Mouse (Mus musculus): Measurements from ENCODE around the gene Capns2. TPM values are rescaled to one million over a fixed set of nuclear protein-coding genes. Genes with fewer than 3 reads are reported as not detected.

The Capns2 gene
- total RNA-seq (2014; fragmentation: Nextera tagmentation) = not detected in 2 replicates
- not detected in 2 replicates for total RNA-seq (2017)
- polyA plus RNA-seq (2012) = not detected in 2 replicates

DNA sequence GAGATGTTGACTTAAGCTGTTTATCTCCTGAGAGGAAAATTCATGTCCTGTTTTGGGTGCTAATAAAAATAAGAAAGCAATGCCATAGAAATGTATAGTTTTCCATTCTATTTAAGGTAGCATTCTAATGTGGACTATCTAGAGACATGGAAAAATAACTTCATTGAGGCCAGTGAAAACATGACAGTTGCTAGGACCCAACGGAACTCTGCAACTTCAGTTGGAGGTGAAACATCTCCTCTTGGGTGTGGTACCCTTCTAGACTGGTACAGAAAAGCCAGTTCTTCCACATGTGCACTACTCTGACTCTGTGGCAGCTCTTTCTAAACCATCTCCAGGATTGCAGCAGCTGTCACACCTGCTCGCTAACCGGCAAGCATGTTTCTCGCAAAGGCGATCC lies at the start of gene Capns2:
Capns2 (plus strand) TSS at position 301 of the 400 bp plus-strand sequence.
- ATAC-seq (ENCODE audit: extremely low read depth, insufficient number of reproducible peaks, low FRiP score, poor library complexity, severe bottlenecking) = no peak
- Histone ChIP-seq H3K4me3 (ENCODE audit: low read depth, low read length) (no peak within 1 kb of the TSS), H3K4me1 (ENCODE audit: insufficient read depth, low read depth, low read length) (no peaks in the 10 kb centered on the region), H3K9me3 (replicated peaks) (peaks cover 30% of the 10 kb centered on the region), H3K27me3 (ENCODE audit: insufficient read depth, low read length) (no peaks in the 10 kb centered on the region), H3K36me3 (replicated peaks) (no peaks in the 10 kb centered on the region)
- TF ChIP-seq TAL1 (conservative IDR thresholded peaks at IDR 0.05; ENCODE audit: low read depth, low read length) = no peak
- TF ChIP-seq GATA2 (IDR thresholded peaks at IDR 0.05; ENCODE audit: borderline replicate concordance, low read depth, low read length) = no peak
- no peak for TF ChIP-seq POLR2AphosphoS5 (IDR thresholded peaks at IDR 0.05; ENCODE audit: insufficient replicate concordance, low read depth, low read length)
- no peak for TF ChIP-seq CTCF (IDR thresholded peaks at IDR 0.05; ENCODE audit: low read depth, low read length)
- no peak for TF ChIP-seq GATA1 (IDR thresholded peaks at IDR 0.05; ENCODE audit: borderline replicate concordance, low read length)
- no peak for DNase-seq (ENCODE audit: low spot score)

- no peak for ATAC-seq (ENCODE audit: extremely low read depth, insufficient number of reproducible peaks, low FRiP score, poor library complexity, severe bottlenecking)
- H3K36me3 ChIP-seq (replicated peaks) = no peaks in the 10 kb centered on the region
- H3K4me1 ChIP-seq (ENCODE audit: insufficient read depth, low read depth, low read length) = no peaks in the 10 kb centered on the region
- no peak for DNase-seq (ENCODE audit: low spot score)
- peaks cover 58% of the 10 kb centered on the region for H3K9me3 ChIP-seq (replicated peaks)
- no peak overlapping the region for H3K4me3 ChIP-seq (ENCODE audit: low read depth, low read length)
- no peak for TF ChIP-seq TAL1 (conservative IDR thresholded peaks at IDR 0.05; ENCODE audit: low read depth, low read length)
- TF ChIP-seq GATA1 (IDR thresholded peaks at IDR 0.05; ENCODE audit: borderline replicate concordance, low read length) = no peak
- TF ChIP-seq CTCF (IDR thresholded peaks at IDR 0.05; ENCODE audit: low read depth, low read length) = no peak
- no peak for TF ChIP-seq GATA2 (IDR thresholded peaks at IDR 0.05; ENCODE audit: borderline replicate concordance, low read depth, low read length)
- no peak for TF ChIP-seq POLR2AphosphoS5 (IDR thresholded peaks at IDR 0.05; ENCODE audit: insufficient replicate concordance, low read depth, low read length)
- H3K27me3 ChIP-seq (ENCODE audit: insufficient read depth, low read length) = no peaks in the 10 kb centered on the region
Measured at GRCm38 (mm10) chr8:92853188-92853983, 47.8 kb upstream of the Capns2 start.

GRCm38 (mm10) chr8:92854673-92855072 lies 46.5 kb upstream of the Capns2 start:
- TF ChIP-seq CTCF (IDR thresholded peaks at IDR 0.05; ENCODE audit: low read depth, low read length) (no peak), POLR2AphosphoS5 (IDR thresholded peaks at IDR 0.05; ENCODE audit: insufficient replicate concordance, low read depth, low read length) (no peak), GATA2 (IDR thresholded peaks at IDR 0.05; ENCODE audit: borderline replicate concordance, low read depth, low read length) (no peak), GATA1 (IDR thresholded peaks at IDR 0.05; ENCODE audit: borderline replicate concordance, low read length) (no peak), TAL1 (conservative IDR thresholded peaks at IDR 0.05; ENCODE audit: low read depth, low read length) (no peak)
- H3K9me3 ChIP-seq (replicated peaks) = peaks cover 54% of the 10 kb centered on the region
- no peaks in the 10 kb centered on the region for H3K4me1 ChIP-seq (ENCODE audit: insufficient read depth, low read depth, low read length)
- H3K27me3 ChIP-seq (ENCODE audit: insufficient read depth, low read length) = no peaks in the 10 kb centered on the region
- H3K36me3 ChIP-seq (replicated peaks) = no peaks in the 10 kb centered on the region
- DNase-seq (ENCODE audit: low spot score) (no peak), ATAC-seq (ENCODE audit: extremely low read depth, insufficient number of reproducible peaks, low FRiP score, poor library complexity, severe bottlenecking) (no peak)
- H3K4me3 ChIP-seq (ENCODE audit: low read depth, low read length) = no peak overlapping the region

DNA sequence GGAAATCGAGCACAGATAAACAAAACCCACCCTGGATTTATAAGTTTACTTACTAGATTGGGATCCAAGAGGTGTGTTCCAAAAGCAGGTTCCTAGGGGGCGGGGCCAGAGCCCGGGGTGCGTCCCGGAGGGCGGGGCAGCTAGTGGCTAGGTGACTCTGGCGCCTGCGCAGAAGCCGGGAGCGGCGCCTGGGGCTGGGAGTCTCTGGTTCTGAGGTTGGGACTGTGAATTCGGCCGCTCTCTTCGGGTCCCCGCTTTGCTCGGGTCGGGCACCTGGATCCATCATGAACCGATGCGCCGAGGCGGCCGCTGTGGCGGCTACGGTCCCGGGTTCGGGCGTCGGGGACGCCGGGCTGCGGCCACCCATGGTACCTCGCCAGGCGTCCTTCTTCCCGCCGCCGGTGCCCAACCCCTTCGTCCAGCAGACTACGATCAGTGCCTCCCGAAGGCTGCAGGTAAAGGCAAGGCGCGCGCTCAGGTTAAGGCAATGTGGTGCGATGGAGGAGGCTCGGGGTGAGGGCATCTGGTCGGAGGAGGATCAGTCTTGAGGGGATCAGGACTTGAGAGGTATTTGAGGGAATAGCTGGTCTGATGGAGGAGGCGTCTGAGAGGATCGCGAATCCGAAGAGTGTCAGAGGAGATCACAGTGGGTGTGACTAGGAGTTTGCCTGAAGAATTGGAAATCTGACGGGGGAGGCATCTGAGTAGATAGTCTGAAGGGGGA lies 45.9 kb upstream of the Capns2 start, which contains the start of gene Lpcat2:
Lpcat2 (plus strand) TSS at position 169 of the 724 bp plus-strand sequence.
- Histone ChIP-seq H3K4me1 (ENCODE audit: insufficient read depth, low read depth, low read length) (no peaks in the 10 kb centered on the region), H3K4me3 (ENCODE audit: low read depth, low read length) (no peak within 1 kb of the TSS; the same call in 1 of the 2 replicates), H3K9me3 (replicated peaks) (peaks cover 48% of the 10 kb centered on the region), H3K27me3 (ENCODE audit: insufficient read depth, low read length) (no peaks in the 10 kb centered on the region), H3K36me3 (replicated peaks) (no peaks in the 10 kb centered on the region)
- DNase-seq (ENCODE audit: low spot score) = no peak
- ATAC-seq (ENCODE audit: extremely low read depth, insufficient number of reproducible peaks, low FRiP score, poor library complexity, severe bottlenecking) = no peak
- TF ChIP-seq CTCF (IDR thresholded peaks at IDR 0.05; ENCODE audit: low read depth, low read length) = no peak
- no peak for TF ChIP-seq GATA2 (IDR thresholded peaks at IDR 0.05; ENCODE audit: borderline replicate concordance, low read depth, low read length)
- TF ChIP-seq TAL1 (conservative IDR thresholded peaks at IDR 0.05; ENCODE audit: low read depth, low read length) = no peak
- no peak for TF ChIP-seq POLR2AphosphoS5 (IDR thresholded peaks at IDR 0.05; ENCODE audit: insufficient replicate concordance, low read depth, low read length)
- no peak for TF ChIP-seq GATA1 (IDR thresholded peaks at IDR 0.05; ENCODE audit: borderline replicate concordance, low read length)

GRCm38 (mm10) chr8:92856273-92856986 lies 44.8 kb upstream of the Capns2 start:
- DNase-seq (ENCODE audit: low spot score) (no peak), ATAC-seq (ENCODE audit: extremely low read depth, insufficient number of reproducible peaks, low FRiP score, poor library complexity, severe bottlenecking) (no peak)
- no peak overlapping the region for H3K4me3 ChIP-seq (ENCODE audit: low read depth, low read length)
- H3K27me3 ChIP-seq (ENCODE audit: insufficient read depth, low read length) = no peaks in the 10 kb centered on the region
- H3K4me1 ChIP-seq (ENCODE audit: insufficient read depth, low read depth, low read length) = no peaks in the 10 kb centered on the region
- no peaks in the 10 kb centered on the region for H3K36me3 ChIP-seq (replicated peaks)
- TF ChIP-seq GATA2 (IDR thresholded peaks at IDR 0.05; ENCODE audit: borderline replicate concordance, low read depth, low read length) (no peak), CTCF (IDR thresholded peaks at IDR 0.05; ENCODE audit: low read depth, low read length) (no peak), POLR2AphosphoS5 (IDR thresholded peaks at IDR 0.05; ENCODE audit: insufficient replicate concordance, low read depth, low read length) (no peak), GATA1 (IDR thresholded peaks at IDR 0.05; ENCODE audit: borderline replicate concordance, low read length) (no peak), TAL1 (conservative IDR thresholded peaks at IDR 0.05; ENCODE audit: low read depth, low read length) (no peak)
- peaks cover 40% of the 10 kb centered on the region for H3K9me3 ChIP-seq (replicated peaks)
